Mouse (Mus musculus): ENCODE results near the gene Hist1h2bm. TPM values are rescaled to one million over a fixed set of nuclear protein-coding genes. Genes with fewer than 3 reads are reported as not detected.
"Not testable (repeated sequence)": the region's sequence is repeated elsewhere in the genome, so short reads cannot be mapped to it uniquely, and the experiment has no call there.

The Hist1h2bm gene
- polyA plus RNA-seq, 1 experiment = 3.4 TPM

- peak overlapping the region; percentile 61 for H3ac ChIP-seq (ENCODE audit: control insufficient read depth, insufficient read length, low read depth)
- H3K27me3 ChIP-seq (ENCODE audit: control insufficient read depth, insufficient read depth, insufficient read length) = no peaks in the 10 kb centered on the region
- H3K79me3 ChIP-seq (ENCODE audit: low read depth) = peaks cover 8% of the 10 kb centered on the region
- peak overlapping the region; percentile 16 for H3K4me3 ChIP-seq (ENCODE audit: insufficient read depth, poor library complexity, severe bottlenecking)
- no peaks in the 10 kb centered on the region for H3K36me3 ChIP-seq (ENCODE audit: control insufficient read depth, insufficient read depth)
- H3K79me2 ChIP-seq (ENCODE audit: control insufficient read depth, insufficient read depth) = peaks cover 19% of the 10 kb centered on the region
- peak; percentile 4 for TF ChIP-seq USF1 (IDR thresholded peaks at IDR 0.05; ENCODE audit: low read depth)
- no peak for TF ChIP-seq MYOD1 (IDR thresholded peaks at IDR 0.05; ENCODE audit: control insufficient read depth, insufficient read length, low read depth)
These were observed 31.2 kb downstream of the Hist1h2bm start for GRCm38 (mm10) chr13:21753051-21753523.

GRCm38 (mm10) chr13:21753524-21754285, 31.9 kb downstream of the Hist1h2bm start, which contains the start of the genes Hist1h2ak and Hist1h2bn:
Gene Hist1h2ak, minus strand, starts transcription at chr13:21753827.
Gene Hist1h2bn, plus strand, starts transcription at chr13:21754123.
- peak within 1 kb of the TSS; percentile 25 for H3K4me3 ChIP-seq (ENCODE audit: insufficient read depth, poor library complexity, severe bottlenecking)
- peak; percentile 29 for TF ChIP-seq CEBPB (IDR thresholded peaks at IDR 0.05; ENCODE audit: low read depth)
- not testable (repeated sequence) for H3K27me3 ChIP-seq (ENCODE audit: control insufficient read depth, insufficient read depth, insufficient read length); H3K79me3 ChIP-seq (ENCODE audit: low read depth); H3K36me3 ChIP-seq (ENCODE audit: control insufficient read depth, insufficient read depth)
- H3ac ChIP-seq (ENCODE audit: control insufficient read depth, insufficient read length, low read depth) = peak within 1 kb of the TSS; percentile 61
- peaks cover 13% of the 10 kb centered on the region for H3K79me2 ChIP-seq (ENCODE audit: control insufficient read depth, insufficient read depth)

- H3K79me3 ChIP-seq (ENCODE audit: low read depth); H3ac ChIP-seq (ENCODE audit: control insufficient read depth, insufficient read length, low read depth); H3K79me2 ChIP-seq (ENCODE audit: control insufficient read depth, insufficient read depth); H3K36me3 ChIP-seq (ENCODE audit: control insufficient read depth, insufficient read depth); H3K27me3 ChIP-seq (ENCODE audit: control insufficient read depth, insufficient read depth, insufficient read length): not testable (repeated sequence)
- peak overlapping the region; percentile 25 for H3K4me3 ChIP-seq (ENCODE audit: insufficient read depth, poor library complexity, severe bottlenecking)
These were observed 32.6 kb downstream of the Hist1h2bm start for GRCm38 (mm10) chr13:21754294-21755001.

GRCm38 (mm10) chr13:21755707-21756106, 33.9 kb downstream of the Hist1h2bm start:
- Histone ChIP-seq H3K79me3 (ENCODE audit: low read depth) (no peaks in the 10 kb centered on the region), H3K27me3 (ENCODE audit: control insufficient read depth, insufficient read depth, insufficient read length) (no peaks in the 10 kb centered on the region), H3K4me3 (ENCODE audit: insufficient read depth, poor library complexity, severe bottlenecking) (no peak overlapping the region), H3K36me3 (ENCODE audit: control insufficient read depth, insufficient read depth) (no peaks in the 10 kb centered on the region), H3ac (ENCODE audit: control insufficient read depth, insufficient read length, low read depth) (no peak overlapping the region), H3K79me2 (ENCODE audit: control insufficient read depth, insufficient read depth) (no peaks in the 10 kb centered on the region)
- no peak for TF ChIP-seq MYOD1 (IDR thresholded peaks at IDR 0.05; ENCODE audit: control insufficient read depth, insufficient read length, low read depth)
- TF ChIP-seq MAX (IDR thresholded peaks at IDR 0.05) = no peak
- TF ChIP-seq FOSL1 (IDR thresholded peaks at IDR 0.05; ENCODE audit: insufficient read depth, low read length, poor library complexity, severe bottlenecking) = no peak

Small RNAs within 50 kb of the gene (microRNA-seq; reads per million reads assigned to microRNA genes)
- gene Gm44357 (ENCODE audit: borderline microRNAs expressed) = 0.16 reads per million
- gene Gm44367 (ENCODE audit: borderline microRNAs expressed) = not detected
- not detected for gene Gm44454 (ENCODE audit: borderline microRNAs expressed)

Other genes with a start within 250 kb of the Hist1h2bm start
- not detected for gene Zkscan4, start 243.1 kb upstream of the Hist1h2bm start, polyA plus RNA-seq (2012; fragmentation: generic; extraction: Trizol)
- gene Gm10065, start 242.6 kb upstream of the Hist1h2bm start, polyA plus RNA-seq (2012; fragmentation: generic; extraction: Trizol) = not detected
- gene AK157302, start 226.8 kb upstream of the Hist1h2bm start, polyA plus RNA-seq (2012; fragmentation: generic; extraction: Trizol) = 0.23 TPM
- gene Gm11273, start 220.6 kb upstream of the Hist1h2bm start, polyA plus RNA-seq (2012; fragmentation: generic; extraction: Trizol) = 22.1 TPM
- 0.97 TPM for gene Zkscan8, start 190.9 kb upstream of the Hist1h2bm start, polyA plus RNA-seq (2012; fragmentation: generic; extraction: Trizol)
- 0.02 TPM for gene Olfr1366, start 179.2 kb upstream of the Hist1h2bm start, polyA plus RNA-seq (2012; fragmentation: generic; extraction: Trizol)
- not detected for gene Olfr1535, start 162.2 kb upstream of the Hist1h2bm start, polyA plus RNA-seq (2012; fragmentation: generic; extraction: Trizol)
- not detected for gene Olfr1364, start 140.3 kb upstream of the Hist1h2bm start, polyA plus RNA-seq (2012; fragmentation: generic; extraction: Trizol)
- gene Olfr1362, start 108.0 kb upstream of the Hist1h2bm start, polyA plus RNA-seq (2012; fragmentation: generic; extraction: Trizol) = not detected
- 0.01 TPM for gene Olfr11, start 79.5 kb upstream of the Hist1h2bm start, polyA plus RNA-seq (2012; fragmentation: generic; extraction: Trizol)
- not detected for gene Olfr1361, start 58.7 kb upstream of the Hist1h2bm start, polyA plus RNA-seq (2012; fragmentation: generic; extraction: Trizol)
- gene Olfr1360, start 44.6 kb upstream of the Hist1h2bm start, polyA plus RNA-seq (2012; fragmentation: generic; extraction: Trizol) = not detected
- gene Olfr1359, start 23.9 kb upstream of the Hist1h2bm start, polyA plus RNA-seq (2012; fragmentation: generic; extraction: Trizol) = not detected
- gene Hist1h2bl, start 5.9 kb upstream of the Hist1h2bm start, polyA plus RNA-seq (2012; fragmentation: generic; extraction: Trizol) = 9.1 TPM
- gene Hist1h2ai, start 5.6 kb upstream of the Hist1h2bm start, polyA plus RNA-seq (2012; fragmentation: generic; extraction: Trizol) = 15.6 TPM
- gene Hist1h3h, start 4.4 kb upstream of the Hist1h2bm start, polyA plus RNA-seq (2012; fragmentation: generic; extraction: Trizol) = 15.6 TPM
- gene Hist1h4j, start 13.0 kb downstream of the Hist1h2bm start, polyA plus RNA-seq (2012; fragmentation: generic; extraction: Trizol) = 2.9 TPM
- gene Hist1h4k, start 28.5 kb downstream of the Hist1h2bm start, polyA plus RNA-seq (2012; fragmentation: generic; extraction: Trizol) = 10.3 TPM
- 5.9 TPM for gene Hist1h2ak, start 31.8 kb downstream of the Hist1h2bm start, polyA plus RNA-seq (2012; fragmentation: generic; extraction: Trizol)
- 3.8 TPM for gene Hist1h2bn, start 32.1 kb downstream of the Hist1h2bm start, polyA plus RNA-seq (2012; fragmentation: generic; extraction: Trizol)
- 1.6 TPM for gene Hist1h1b, start 58.6 kb downstream of the Hist1h2bm start, polyA plus RNA-seq (2012; fragmentation: generic; extraction: Trizol)
- 9.4 TPM for gene Hist1h3i, start 61.3 kb downstream of the Hist1h2bm start, polyA plus RNA-seq (2012; fragmentation: generic; extraction: Trizol)
- 18.1 TPM for gene Hist1h2an, start 65.2 kb downstream of the Hist1h2bm start, polyA plus RNA-seq (2012; fragmentation: generic; extraction: Trizol)
- 2.6 TPM for gene Hist1h2bp, start 65.4 kb downstream of the Hist1h2bm start, polyA plus RNA-seq (2012; fragmentation: generic; extraction: Trizol)
- 20.3 TPM for gene Hist1h2bq, start 88.2 kb downstream of the Hist1h2bm start, polyA plus RNA-seq (2012; fragmentation: generic; extraction: Trizol)
- not detected for gene Hist1h2ao, start 88.4 kb downstream of the Hist1h2bm start, polyA plus RNA-seq (2012; fragmentation: generic; extraction: Trizol)
- gene Hist1h4m, start 89.7 kb downstream of the Hist1h2bm start, polyA plus RNA-seq (2012; fragmentation: generic; extraction: Trizol) = not detected
- gene Hist1h4n, start 110.2 kb downstream of the Hist1h2bm start, polyA plus RNA-seq (2012; fragmentation: generic; extraction: Trizol) = 17.3 TPM
- gene Hist1h2ap, start 111.5 kb downstream of the Hist1h2bm start, polyA plus RNA-seq (2012; fragmentation: generic; extraction: Trizol) = 2,018 TPM
- 19.7 TPM for gene Hist1h2br, start 111.7 kb downstream of the Hist1h2bm start, polyA plus RNA-seq (2012; fragmentation: generic; extraction: Trizol)
- 1.4 TPM for gene Zfp184, start 223.1 kb downstream of the Hist1h2bm start, polyA plus RNA-seq (2012; fragmentation: generic; extraction: Trizol)